Mouse (Mus musculus): ENCODE measurements around the gene Opcml. TPM values are rescaled to one million over a fixed set of nuclear protein-coding genes. Genes with fewer than 3 reads are reported as not detected.

Gene Opcml
- total RNA-seq (2021): 100 to 1,000 TPM; 318 to 348 TPM
- long read RNA-seq, experiment 1, partial matches to known transcripts: 30 of 40 reads
- long read RNA-seq, experiment 1, other reads (novel, unspliced or antisense): 10 of 40 reads
- long read RNA-seq, experiment 2, partial matches to known transcripts: 0 of 38 reads
- long read RNA-seq, experiment 2, other reads (novel, unspliced or antisense): 35 of 38 reads

- peak; percentile 71 to 74 for DNase-seq (ENCODE audit: low spot score in 2 of 2)
Measured at GRCm38 (mm10) chr9:27790725-27791638, at the start of gene Opcml. Gene Opcml (plus strand): TSS chr9:27790775.

- no peak for DNase-seq (ENCODE audit: low spot score in 2 of 2)
Measured at GRCm38 (mm10) chr9:27758709-27759108, 31.9 kb upstream of the Opcml start.

GRCm38 (mm10) chr9:27761196-27761595 lies 29.4 kb upstream of the Opcml start:
- no peak for DNase-seq (ENCODE audit: low spot score in 2 of 2)

- DNase-seq (ENCODE audit: low spot score in 2 of 2): peak in 1 of 2 experiments; percentile 69
Measured at GRCm38 (mm10) chr9:27766446-27766845, 24.1 kb upstream of the Opcml start.

- DNase-seq (ENCODE audit: low spot score in 2 of 2): peak in 1 of 2 experiments; percentile 24
Measured at GRCm38 (mm10) chr9:27767196-27767900, 23.2 kb upstream of the Opcml start.

- DNase-seq (ENCODE audit: low spot score in 2 of 2): no peak
Measured at GRCm38 (mm10) chr9:27768788-27769187, 21.8 kb upstream of the Opcml start.

- DNase-seq (ENCODE audit: low spot score in 2 of 2): no peak
Measured at GRCm38 (mm10) chr9:27781291-27781993, 9.1 kb upstream of the Opcml start.

- no peak for DNase-seq (ENCODE audit: low spot score in 2 of 2)
Measured at GRCm38 (mm10) chr9:27781994-27782337, 8.6 kb upstream of the Opcml start.

GRCm38 (mm10) chr9:27791639-27791966 lies 1.0 kb downstream of the Opcml start:
- DNase-seq (ENCODE audit: low spot score in 2 of 2): no peak

- no peak for DNase-seq (ENCODE audit: low spot score in 2 of 2)
Measured at GRCm38 (mm10) chr9:27792226-27792625, 1.7 kb downstream of the Opcml start.

GRCm38 (mm10) chr9:27792994-27793393 lies 2.4 kb downstream of the Opcml start:
- DNase-seq (ENCODE audit: low spot score in 2 of 2): no peak

- no peak for DNase-seq (ENCODE audit: low spot score in 2 of 2)
Measured at GRCm38 (mm10) chr9:27796535-27796934, 6.0 kb downstream of the Opcml start.

- DNase-seq (ENCODE audit: low spot score in 2 of 2): no peak
Measured at GRCm38 (mm10) chr9:27800992-27801391, 10.4 kb downstream of the Opcml start.

- no peak for DNase-seq (ENCODE audit: low spot score in 2 of 2)
Measured at GRCm38 (mm10) chr9:27801807-27802206, 11.2 kb downstream of the Opcml start.

GRCm38 (mm10) chr9:27802379-27802778 lies 11.8 kb downstream of the Opcml start:
- DNase-seq (ENCODE audit: low spot score in 2 of 2): no peak

- DNase-seq (ENCODE audit: low spot score in 2 of 2): peak in 1 of 2 experiments; percentile 32
Measured at GRCm38 (mm10) chr9:27804461-27804860, 13.9 kb downstream of the Opcml start.

GRCm38 (mm10) chr9:27809741-27810140 lies 19.2 kb downstream of the Opcml start:
- peak in 1 of 2 experiments; percentile 42 for DNase-seq (ENCODE audit: low spot score in 2 of 2)

GRCm38 (mm10) chr9:27813207-27813790 lies 22.7 kb downstream of the Opcml start:
- DNase-seq (ENCODE audit: low spot score in 2 of 2): no peak

- no peak for DNase-seq (ENCODE audit: low spot score in 2 of 2)
Measured at GRCm38 (mm10) chr9:27814161-27814560, 23.6 kb downstream of the Opcml start.

GRCm38 (mm10) chr9:27821197-27821596 lies 30.6 kb downstream of the Opcml start:
- no peak for DNase-seq (ENCODE audit: low spot score in 2 of 2)

- no peak for DNase-seq (ENCODE audit: low spot score in 2 of 2)
Measured at GRCm38 (mm10) chr9:27822681-27823080, 32.1 kb downstream of the Opcml start.

All from layer of hippocampus, postnatal 14 days (tissue).